Mouse (Mus musculus) liver, embryonic 14.5 days (tissue): ENCODE data around the gene Nrxn2. TPM values are rescaled to one million over a fixed set of nuclear protein-coding genes. Genes with fewer than 3 reads are reported as not detected.

Source experiments
- ATAC-seq: fragments of 200-750 bp; cut with Nextera tagmentation; 2 replicates; pipeline ENCODE4 v1.8.0; 2017; ENCODE audit warnings: moderate number of reproducible peaks, mild to moderate bottlenecking, moderate library complexity; ENCODE audit not compliant: insufficient read depth
- DNase-seq, 3 experiments: peaks; one replicate each; pipeline ENCODE4 v3.0.0-alpha.2; 2012 to 2013; ENCODE audit warnings: low read depth in 3 of 3, low spot score in 3 of 3
- H3K27ac ChIP-seq: fragments of 300-500 bp; sonication (generic); 2 replicates; pipeline ENCODE4 v1.5.1; 2014; ENCODE audit warnings: moderate library complexity, mild to moderate bottlenecking, control low read depth, inconsistent platforms
- H3K27me3 ChIP-seq: fragments of 300-500 bp; sonication (generic); 2 replicates; pipeline ENCODE4 v1.6.1; 2014; ENCODE audit warnings: mild to moderate bottlenecking, low read length, moderate library complexity; ENCODE audit not compliant: control insufficient read depth, insufficient read depth
- H3K36me3 ChIP-seq: fragments of 300-500 bp; sonication (generic); replicated peaks from 2 replicates; pipeline ENCODE4 v1.6.1; 2014; ENCODE audit warnings: low read depth; ENCODE audit not compliant: control insufficient read depth, insufficient read depth
- H3K4me1 ChIP-seq, 2 experiments: fragments of 200-500 bp in 1 of 2; fragments of 300-500 bp in 1 of 2; sonication (generic) in 1 of 2; replicated peaks; 2 replicates each; pipeline ENCODE4 v1.6.1; 2012 to 2014; ENCODE audit warnings: antibody characterized with exemption in 1 of 2, inconsistent platforms in 1 of 2, low read length in 1 of 2; ENCODE audit not compliant: control insufficient read depth in 2 of 2, insufficient read depth in 2 of 2
- H3K4me2 ChIP-seq: fragments of 300-500 bp; sonication (generic); 2 replicates; pipeline ENCODE4 v1.6.1; 2014; ENCODE audit warnings: low read depth, mild to moderate bottlenecking, control low read depth, moderate library complexity
- H3K4me3 ChIP-seq, 2 experiments: fragments of 200-500 bp in 1 of 2; fragments of 300-500 bp in 1 of 2; sonication (generic) in 1 of 2; 2 replicates each; pipeline ENCODE4 v1.5.1; 2012 to 2014; ENCODE audit warnings: low read depth in 2 of 2, low read length in 2 of 2, mild to moderate bottlenecking in 2 of 2, control low read depth in 1 of 2, inconsistent platforms in 1 of 2, moderate library complexity in 1 of 2; ENCODE audit not compliant: insufficient read depth in 1 of 2
- H3K9ac ChIP-seq: fragments of 300-500 bp; sonication (generic); replicated peaks from 2 replicates; pipeline ENCODE4 v1.6.1; 2014; ENCODE audit warnings: mild to moderate bottlenecking, control low read depth, moderate library complexity
- H3K9me3 ChIP-seq: fragments of 300-500 bp; sonication (generic); 2 replicates; pipeline ENCODE4 v1.6.1; 2016; ENCODE audit warnings: low read length, mixed read lengths; ENCODE audit not compliant: control insufficient read depth
- CTCF ChIP-seq: IDR thresholded peaks from 2 replicates; pipeline ENCODE4 v1.5.1; 2016; ENCODE audit warnings: antibody characterized with exemption, low read depth, control low read depth
- EP300 ChIP-seq: IDR thresholded peaks from 2 replicates; pipeline ENCODE4 v1.6.1; 2016; ENCODE audit warnings: antibody characterized with exemption, low read depth
- WGBS: fragments of 180-500 bp; shearing (Covaris S2); extraction: QIAGEN DNeasy Blood & Tissue Kit; methylation state at CpG from one replicate; pipeline ENCODE4 v1.1.7; 2014; ENCODE audit not compliant: insufficient replicate concordance; 5-methylcytosine and 5-hydroxymethylcytosine counted together
- polyA plus RNA-seq, 2 experiments: library from polyadenylated mRNA; depleted of rRNA in 1 of 2; stranded (reverse) in 1 of 2; unstranded in 1 of 2; fragments of >200 nt; fragmentation: Nextera tagmentation in 1 of 2; extraction: Ambion mirVana in 1 of 2; gene quantifications; 2 replicates each; pipeline versions ENCODE4 v1.2.1 to v1.2.3; 2012 to 2014

The Nrxn2 gene
- polyA plus RNA-seq, 2 experiments, result 0.27 to 0.46 TPM

- ATAC-seq (no peak), DNase-seq (no peak)
- Histone ChIP-seq H3K4me3 (no peak overlapping the region), H3K4me2 (no peak overlapping the region), H3K9ac (no peak overlapping the region), H3K27me3 (peaks cover 57% of the 10 kb centered on the region), H3K27ac (no peak overlapping the region), H3K9me3 (no peaks in the 10 kb centered on the region), H3K4me1 (peaks cover 0 to 2% of the 10 kb centered on the region in 2 experiments; a peak in 1 of 4 replicates), H3K36me3 (no peaks in the 10 kb centered on the region)
- WGBS, result 37% methylated on average over 5 of the region's 5 CpGs
- TF ChIP-seq CTCF (no peak), EP300 (no peak)
These were observed 7.1 kb downstream of the Nrxn2 start for GRCm38 (mm10) chr19:6425595-6425994.

DNA sequence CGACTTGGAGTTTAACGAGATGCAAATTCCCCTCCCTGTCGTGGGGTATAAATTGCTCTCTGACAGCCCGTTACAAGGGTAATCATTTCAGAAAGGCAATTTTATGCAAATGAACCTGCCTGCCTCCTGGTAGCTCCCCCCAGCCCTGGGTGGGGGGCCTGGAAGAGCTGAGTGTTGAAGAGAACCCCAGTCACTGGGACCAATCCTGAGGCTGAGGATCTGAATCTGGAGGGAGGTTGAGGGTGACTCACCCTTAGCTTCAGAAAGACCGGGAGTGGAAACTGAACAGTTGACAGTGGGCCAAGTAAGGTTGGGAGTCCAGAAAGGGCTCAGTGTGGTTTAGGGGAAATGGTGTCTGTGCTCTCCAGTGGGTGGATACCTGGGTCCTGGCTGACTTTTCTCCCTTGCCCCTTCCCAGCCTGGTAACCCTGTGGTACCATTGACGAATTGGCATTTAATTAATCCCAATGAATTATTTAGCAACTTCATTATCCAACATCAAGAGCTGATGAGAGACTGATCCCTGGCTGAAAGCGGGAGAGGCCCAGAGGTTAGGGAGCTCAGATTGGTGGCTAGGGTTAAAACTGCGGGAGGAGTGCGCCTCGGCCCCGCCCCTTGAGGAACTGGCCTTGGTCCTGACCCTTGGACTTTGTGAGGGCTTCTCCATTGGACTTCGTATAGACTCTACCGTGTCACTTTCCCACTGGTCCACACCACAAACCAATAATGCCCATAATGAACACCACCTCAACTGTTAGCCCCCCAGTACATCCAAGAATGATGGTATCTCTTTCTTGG lies 8.4 kb downstream of the Nrxn2 start:
- no peak overlapping the region for H3K27ac ChIP-seq
- no peak for ATAC-seq
- 15% methylated on average over 13 of the region's 13 CpGs for WGBS

DNA sequence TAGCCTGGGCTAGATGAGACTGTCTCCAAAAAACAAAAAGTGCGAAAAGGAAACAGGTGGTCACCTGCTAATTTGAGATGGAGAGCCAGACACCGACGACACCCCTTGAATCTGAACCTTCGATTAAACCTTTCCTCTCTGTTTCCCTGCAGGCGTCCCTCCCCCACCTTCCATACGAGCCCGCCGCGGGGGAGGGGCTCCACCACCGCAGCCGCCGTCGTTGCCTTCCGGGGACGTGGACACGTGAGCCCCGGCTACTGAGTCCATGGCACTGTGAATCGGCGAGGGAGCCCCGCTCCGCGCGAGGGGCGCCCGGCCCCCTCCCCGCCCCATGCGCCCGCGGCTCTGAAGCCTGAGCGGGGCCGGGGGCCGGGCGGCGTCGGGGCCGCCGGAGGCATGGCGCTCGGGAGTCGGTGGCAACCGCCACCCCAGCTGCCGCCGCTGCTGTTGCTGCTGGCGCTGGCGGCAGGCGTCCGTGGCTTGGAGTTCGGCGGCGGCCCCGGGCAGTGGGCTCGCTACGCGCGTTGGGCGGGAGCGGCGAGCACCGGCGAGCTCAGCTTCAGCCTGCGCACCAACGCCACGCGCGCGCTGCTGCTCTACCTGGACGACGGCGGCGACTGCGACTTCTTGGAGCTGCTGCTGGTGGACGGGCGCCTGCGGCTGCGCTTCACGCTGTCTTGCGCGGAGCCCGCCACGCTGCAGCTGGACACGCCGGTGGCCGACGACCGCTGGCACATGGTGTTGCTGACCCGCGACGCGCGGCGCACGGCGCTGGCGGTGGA lies 9.3 kb downstream of the Nrxn2 start:
- no peak for DNase-seq
- no peak overlapping the region for H3K4me3 ChIP-seq
- no peak overlapping the region for H3K4me2 ChIP-seq
- H3K27ac ChIP-seq, result no peak overlapping the region
- 2% methylated on average over 91 of the region's 94 CpGs for WGBS
- peaks cover 57% of the 10 kb centered on the region for H3K27me3 ChIP-seq
- no peaks in the 10 kb centered on the region for H3K36me3 ChIP-seq
- H3K9ac ChIP-seq, result no peak overlapping the region
- TF ChIP-seq EP300, result no peak
- no peak for ATAC-seq
- H3K4me1 ChIP-seq, result peaks cover 0 to 2% of the 10 kb centered on the region in 2 experiments; a peak in 1 of 4 replicates
- no peaks in the 10 kb centered on the region for H3K9me3 ChIP-seq

More for the DNA sequence above, 8.4 kb downstream of the Nrxn2 start:
- H3K4me2 ChIP-seq, result no peak overlapping the region
- H3K9me3 ChIP-seq, result no peaks in the 10 kb centered on the region
- peaks cover 0 to 2% of the 10 kb centered on the region in 2 experiments; a peak in 1 of 4 replicates for H3K4me1 ChIP-seq
- peak; percentile 27 to 33 (median 28) for DNase-seq
- H3K27me3 ChIP-seq, result peaks cover 57% of the 10 kb centered on the region
- no peak overlapping the region for H3K4me3 ChIP-seq
- H3K36me3 ChIP-seq, result no peaks in the 10 kb centered on the region
- no peak overlapping the region for H3K9ac ChIP-seq
- TF ChIP-seq EP300, result no peak
- no peak for TF ChIP-seq CTCF

DNA sequence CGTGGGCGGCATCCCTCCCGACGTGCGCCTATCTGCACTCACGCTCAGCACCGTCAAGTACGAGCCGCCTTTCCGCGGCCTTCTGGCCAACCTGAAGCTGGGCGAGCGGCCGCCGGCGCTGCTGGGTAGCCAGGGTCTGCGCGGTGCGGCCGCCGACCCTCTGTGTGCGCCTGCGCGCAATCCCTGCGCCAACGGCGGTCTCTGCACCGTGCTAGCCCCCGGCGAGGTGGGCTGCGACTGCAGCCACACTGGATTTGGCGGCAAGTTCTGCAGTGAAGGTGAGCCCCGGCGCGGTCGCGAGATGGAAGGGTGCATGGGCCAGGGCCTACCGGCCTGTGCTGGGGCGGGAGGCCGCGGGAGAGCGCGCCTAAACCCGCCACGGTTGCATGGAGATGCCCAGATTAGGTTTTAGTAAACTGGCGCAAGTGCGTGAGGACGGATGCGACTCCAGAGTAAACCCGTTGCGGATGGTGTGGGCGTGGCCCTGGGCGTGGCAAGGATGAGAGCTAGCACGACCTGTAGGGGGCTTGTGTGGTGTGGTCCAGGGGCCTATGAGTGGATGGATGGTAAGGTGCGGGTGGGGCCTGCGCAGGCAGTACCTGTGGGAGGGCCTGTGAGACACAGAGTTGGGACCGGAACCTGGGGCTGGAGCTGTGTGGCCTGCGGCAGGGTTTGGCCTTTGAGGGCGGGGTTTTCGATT lies 10.1 kb downstream of the Nrxn2 start:
- peaks cover 55% of the 10 kb centered on the region for H3K27me3 ChIP-seq
- no peaks in the 10 kb centered on the region for H3K9me3 ChIP-seq
- H3K27ac ChIP-seq, result no peak overlapping the region
- DNase-seq (no peak), ATAC-seq (no peak)
- no peak overlapping the region for H3K9ac ChIP-seq
- WGBS, result 1% methylated on average over 60 of the region's 60 CpGs
- no peak overlapping the region for H3K4me3 ChIP-seq
- H3K36me3 ChIP-seq, result no peaks in the 10 kb centered on the region
- H3K4me2 ChIP-seq, result no peak overlapping the region
- TF ChIP-seq EP300 (no peak), CTCF (peak; percentile 14; the same call in 1 of the 2 replicates)
- peaks cover 0 to 2% of the 10 kb centered on the region in 2 experiments; a peak in 1 of 4 replicates for H3K4me1 ChIP-seq
